Mouse (Mus musculus) liver, postnatal 0 days (tissue): ENCODE data around the gene Disp1.

Experiments
- CTCF ChIP-seq: sonication (generic); IDR thresholded peaks from 2 replicates; pipeline ENCODE4 v1.5.1; 2016; ENCODE audit warnings: antibody characterized with exemption, low read depth
- EP300 ChIP-seq: IDR thresholded peaks from 2 replicates; pipeline ENCODE4 v1.6.1; 2016; ENCODE audit warnings: antibody characterized with exemption, low read depth, mild to moderate bottlenecking

- no peak for TF ChIP-seq CTCF
- TF ChIP-seq EP300 = no peak
These were observed 146.1 kb downstream of the Disp1 start for GRCm38 (mm10) chr1:183075121-183075822.
